Mouse (Mus musculus) testis, adult 2 months (tissue): ENCODE data around the gene Zfp697. TPM values are rescaled to one million over a fixed set of nuclear protein-coding genes. Genes with fewer than 3 reads are reported as not detected.
A peak's percentile ranks its signal among the peaks of the same experiment; 100 is the strongest.
"Not testable (repeated sequence)": the region's sequence is repeated elsewhere in the genome, so short reads cannot be mapped to it uniquely, and the experiment has no call there.

Source experiments
- H3K27ac ChIP-seq: fragments of 200-500 bp; 2 replicates; pipeline ENCODE4 v1.5.1; 2012; ENCODE audit warnings: low read depth, low read length; ENCODE audit not compliant: control insufficient read depth, insufficient read depth
- H3K27me3 ChIP-seq: fragments of 200-500 bp; 2 replicates; pipeline ENCODE4 v1.6.1; 2012; ENCODE audit warnings: mild to moderate bottlenecking, low read length, moderate library complexity; ENCODE audit not compliant: control insufficient read depth, insufficient read depth
- H3K36me3 ChIP-seq: fragments of 200-500 bp; 2 replicates; pipeline ENCODE4 v1.6.1; 2012; ENCODE audit warnings: mild to moderate bottlenecking, low read length; ENCODE audit not compliant: control insufficient read depth, insufficient read depth
- H3K4me1 ChIP-seq: fragments of 200-500 bp; 2 replicates; pipeline ENCODE4 v1.6.1; 2012; ENCODE audit warnings: low read length; ENCODE audit not compliant: control insufficient read depth, insufficient read depth
- H3K4me3 ChIP-seq: fragments of 200-500 bp; 2 replicates; pipeline ENCODE4 v1.5.1; 2012; ENCODE audit warnings: low read depth, mild to moderate bottlenecking, low read length, moderate library complexity, mixed read lengths; ENCODE audit not compliant: control insufficient read depth
- CTCF ChIP-seq: fragments of 200-500 bp; IDR thresholded peaks from 2 replicates; pipeline ENCODE4 v1.5.1; 2012; ENCODE audit warnings: low read depth, mild to moderate bottlenecking, inconsistent platforms, low read length, moderate library complexity; ENCODE audit not compliant: control insufficient read depth, insufficient read depth, insufficient replicate concordance
- POLR2A ChIP-seq: fragments of 200-500 bp; IDR thresholded peaks from 2 replicates; pipeline ENCODE4 v1.6.1; 2012; ENCODE audit warnings: low read depth, mild to moderate bottlenecking, inconsistent platforms, low read length, moderate library complexity; ENCODE audit not compliant: control insufficient read depth
- polyA plus RNA-seq: library from polyadenylated mRNA; depleted of rRNA; stranded (reverse); fragments of >200 nt; gene quantifications from 2 replicates; pipeline ENCODE4 v1.2.3, GENCODE M21; 2012

The Zfp697 gene
- polyA plus RNA-seq, 1 experiment = 1.1 TPM

DNA sequence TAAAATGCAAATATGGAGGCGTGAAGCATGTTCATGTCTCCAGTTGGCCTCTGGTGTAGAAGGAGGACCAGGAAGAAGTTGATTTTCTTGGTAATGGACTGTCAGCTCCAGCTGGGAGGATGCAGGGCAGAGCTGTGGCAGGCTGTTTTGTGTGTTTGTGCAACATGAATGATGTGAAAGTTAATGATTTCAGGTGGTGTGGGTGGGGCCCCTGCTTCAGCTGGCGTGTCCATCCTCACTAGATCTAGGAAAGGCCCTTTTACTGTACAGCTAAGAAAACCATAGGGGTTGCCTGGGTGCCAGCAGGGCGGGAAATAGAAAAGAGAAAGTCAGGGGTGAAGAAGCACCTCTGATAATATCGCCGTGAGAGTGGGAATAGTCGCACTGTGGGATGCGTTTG is 5.5 kb downstream of the Zfp697 start:
- H3K27ac ChIP-seq = no peak overlapping the region
- no peaks in the 10 kb centered on the region for H3K27me3 ChIP-seq
- TF ChIP-seq POLR2A = no peak
- TF ChIP-seq CTCF = no peak
- no peak overlapping the region for H3K4me3 ChIP-seq
- H3K4me1 ChIP-seq = peaks cover 7% of the 10 kb centered on the region
- no peaks in the 10 kb centered on the region for H3K36me3 ChIP-seq

DNA sequence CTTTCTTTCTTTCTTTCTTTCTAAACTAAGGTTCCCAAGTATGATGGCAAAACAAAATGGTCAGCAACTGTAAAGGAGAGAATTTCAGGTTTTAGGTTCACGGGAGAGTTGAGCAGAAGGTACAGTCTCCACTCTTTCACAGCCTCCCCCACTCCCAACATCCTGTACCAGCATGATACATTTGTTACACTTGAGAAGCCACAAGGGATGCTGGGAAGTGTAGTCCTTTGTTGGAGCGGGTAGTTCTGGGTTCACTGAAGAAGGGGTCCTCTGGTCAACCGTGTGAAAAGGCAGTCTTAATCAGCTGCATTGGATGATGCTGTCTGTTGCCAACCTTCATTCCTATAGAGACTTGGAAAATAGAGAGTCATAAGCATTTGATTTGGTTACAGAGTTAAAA is 7.0 kb downstream of the Zfp697 start:
- Histone ChIP-seq H3K36me3 (no peaks in the 10 kb centered on the region), H3K27ac (no peak overlapping the region), H3K4me1 (peaks cover 3% of the 10 kb centered on the region; the same call in 1 of the 2 replicates), H3K4me3 (no peak overlapping the region), H3K27me3 (no peaks in the 10 kb centered on the region)
- TF ChIP-seq POLR2A = no peak
- TF ChIP-seq CTCF = no peak

DNA sequence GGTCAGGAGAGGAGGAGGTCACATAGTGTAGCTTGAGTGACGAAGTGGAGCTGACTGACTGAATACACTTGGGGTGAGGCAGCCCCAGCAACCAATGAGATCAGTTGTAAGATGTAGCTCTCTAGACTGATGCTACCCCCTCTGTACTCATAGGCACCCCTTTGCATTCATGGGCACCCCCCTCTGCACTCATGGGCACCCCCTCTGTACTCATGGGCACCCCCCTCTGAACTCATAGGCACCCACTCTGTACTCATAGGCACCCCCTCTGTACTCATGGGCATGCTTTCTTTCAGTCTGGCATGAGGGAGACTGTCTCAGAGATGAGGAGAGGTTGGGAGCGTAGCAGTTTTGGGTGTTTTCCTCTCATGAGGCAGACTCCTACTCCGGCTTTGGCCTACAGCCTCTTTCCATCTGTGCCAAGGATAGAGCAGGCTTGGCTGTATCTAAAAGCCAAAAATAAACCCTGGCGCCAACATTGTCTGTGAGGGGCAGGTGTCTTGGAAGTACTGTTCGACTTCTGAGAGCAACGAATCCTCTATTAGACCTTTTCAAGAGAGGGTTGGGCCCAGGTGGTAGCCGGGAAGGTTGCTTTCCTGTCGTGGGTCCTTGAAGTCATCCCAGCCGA is 22.1 kb downstream of the Zfp697 start:
- not testable (repeated sequence) for H3K36me3 ChIP-seq, H3K27me3 ChIP-seq, H3K27ac ChIP-seq, H3K4me3 ChIP-seq, H3K4me1 ChIP-seq

DNA sequence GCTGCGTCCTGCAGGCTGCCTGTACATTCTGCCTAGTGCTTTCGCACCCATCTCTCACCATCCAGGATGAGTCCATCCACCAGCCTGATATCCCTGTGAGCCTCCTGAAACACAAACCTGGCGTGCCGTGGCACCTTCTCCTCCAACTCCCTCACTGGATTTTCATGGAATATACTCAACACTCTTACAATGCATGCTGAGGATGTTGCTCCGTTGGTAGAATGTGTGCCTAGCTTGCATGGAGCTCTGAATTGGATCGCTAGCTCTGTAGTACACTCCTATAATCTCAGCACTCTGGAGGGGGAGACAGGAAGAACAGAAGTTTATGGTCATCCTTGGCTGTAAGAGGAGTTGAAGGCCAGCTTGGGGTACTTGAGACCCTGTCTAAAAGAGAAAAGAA is 23.6 kb downstream of the Zfp697 start:
- not testable (repeated sequence) for H3K4me3 ChIP-seq, H3K27ac ChIP-seq, H3K36me3 ChIP-seq, H3K27me3 ChIP-seq, H3K4me1 ChIP-seq

DNA sequence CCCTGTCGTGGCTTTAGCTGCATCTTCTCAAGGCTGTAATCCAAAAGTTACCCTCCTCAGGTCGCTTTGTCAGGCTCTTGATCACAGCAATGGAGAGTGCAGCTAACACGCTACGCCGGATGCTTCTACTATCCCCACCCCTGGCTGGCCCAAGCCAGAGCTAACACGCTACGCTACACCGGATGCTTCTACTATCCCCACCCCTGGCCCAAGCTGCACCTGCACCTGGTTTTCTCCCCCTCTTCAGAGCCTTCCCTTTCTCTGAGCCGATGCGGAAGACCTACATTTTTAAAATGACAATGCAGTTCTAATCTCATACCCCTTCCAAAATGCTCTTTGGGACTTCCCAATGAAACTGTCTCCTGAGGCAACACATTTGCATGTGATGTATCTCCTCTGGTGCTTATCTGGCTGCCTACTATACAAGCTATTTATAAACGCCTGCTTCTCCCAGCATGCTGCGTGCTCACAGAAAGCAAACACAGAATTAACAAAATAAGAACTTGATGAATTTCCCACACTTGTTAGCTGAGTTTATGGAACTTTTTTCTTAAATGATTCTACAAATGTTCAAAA is 24.4 kb downstream of the Zfp697 start:
- H3K4me3 ChIP-seq, H3K27ac ChIP-seq, H3K4me1 ChIP-seq, H3K36me3 ChIP-seq, H3K27me3 ChIP-seq: not testable (repeated sequence)

DNA sequence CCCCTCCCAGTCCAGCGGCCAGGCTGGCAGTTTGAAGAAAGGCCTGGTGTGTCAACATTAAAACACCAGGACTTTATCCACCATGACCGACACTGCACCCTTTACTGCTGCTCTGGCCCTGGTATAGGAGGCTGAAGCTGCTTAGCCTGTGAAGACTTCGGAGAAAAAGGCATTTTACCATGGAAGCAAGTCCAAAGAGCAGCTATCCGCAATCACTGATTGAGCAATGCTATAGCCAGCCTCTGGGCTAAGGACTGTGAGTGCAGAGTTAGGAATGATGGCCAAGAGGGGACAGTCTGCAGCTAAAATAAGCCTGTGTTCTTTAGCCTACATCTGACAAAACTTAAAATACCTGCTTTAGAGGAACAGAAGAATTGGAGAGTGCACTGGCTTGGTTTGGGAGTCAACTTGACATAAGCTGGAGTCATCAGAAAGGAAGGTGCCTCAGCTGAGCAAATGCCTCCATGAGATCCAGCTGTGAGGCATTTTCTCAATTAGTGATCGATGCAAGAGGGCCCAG is 25.1 kb downstream of the Zfp697 start:
- H3K36me3 ChIP-seq, H3K4me3 ChIP-seq, H3K27me3 ChIP-seq, H3K4me1 ChIP-seq, H3K27ac ChIP-seq: not testable (repeated sequence)

DNA sequence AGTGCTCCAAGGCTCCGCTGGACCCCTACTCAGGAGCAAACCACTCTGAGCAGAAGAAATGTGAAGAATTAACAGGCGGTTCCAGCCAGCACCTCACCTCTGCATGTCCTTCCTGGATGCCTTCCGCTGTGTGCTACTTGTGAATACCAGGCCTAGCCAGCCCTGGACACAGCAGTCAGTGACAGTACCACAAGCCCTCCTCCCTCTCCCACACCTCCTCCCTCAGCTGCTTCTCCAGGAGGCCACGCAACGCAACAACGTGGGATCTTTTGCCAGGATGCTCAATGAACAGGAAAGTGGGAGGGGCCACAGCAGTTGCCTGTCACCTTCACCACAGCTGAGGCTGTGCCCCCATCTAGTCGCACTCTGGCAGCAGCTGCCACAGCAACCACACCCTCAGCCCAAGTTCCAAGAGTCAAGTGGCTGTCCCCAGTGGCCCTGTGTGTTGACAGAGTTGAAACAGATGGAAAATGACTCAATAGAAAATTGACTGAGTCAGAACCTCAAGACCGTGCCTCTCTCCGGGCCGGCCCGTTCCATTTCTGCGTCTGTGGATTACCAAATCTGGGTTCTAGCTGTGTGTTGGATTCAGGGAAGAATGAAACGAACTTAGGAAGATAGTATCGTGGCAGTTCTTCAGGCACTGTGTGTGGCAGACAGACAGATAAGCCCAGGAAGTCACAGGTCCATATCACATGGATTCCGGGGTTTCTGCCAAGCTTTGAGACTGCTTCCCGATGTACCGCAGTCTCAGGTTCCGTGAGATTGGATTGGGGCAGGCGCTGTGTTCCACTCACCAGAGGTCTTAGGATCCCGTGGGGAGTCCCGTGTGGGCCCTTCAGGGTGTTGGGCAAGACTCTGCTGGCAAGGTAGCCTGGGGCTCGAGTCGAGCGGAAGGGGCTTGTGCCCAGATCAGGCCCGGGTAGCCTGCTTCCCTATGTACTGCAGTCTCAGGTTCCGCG is 28.6 kb downstream of the Zfp697 start:
- H3K4me1 ChIP-seq, H3K27me3 ChIP-seq, H3K27ac ChIP-seq, H3K36me3 ChIP-seq: not testable (repeated sequence)
- peak overlapping the region; percentile 10; the same call in 1 of the 2 replicates for H3K4me3 ChIP-seq

DNA sequence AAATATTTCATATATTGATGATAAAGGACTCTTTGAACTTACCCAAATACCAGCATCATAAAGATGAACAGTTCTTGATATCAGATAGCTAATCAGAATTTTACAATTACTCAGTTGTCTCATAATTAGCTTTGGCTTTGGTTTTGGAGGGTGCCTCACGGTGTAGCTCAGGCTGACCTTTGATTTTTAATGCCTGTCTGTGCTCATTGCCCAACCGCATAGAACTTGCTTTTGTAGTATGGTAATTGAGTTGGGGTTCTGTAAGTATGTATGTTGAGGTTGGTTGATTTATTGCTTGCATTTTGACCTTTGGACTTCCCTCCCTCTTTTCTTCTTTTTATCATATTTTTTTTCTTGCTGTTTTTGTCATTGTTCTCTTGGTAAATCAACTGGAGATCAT is 31.5 kb downstream of the Zfp697 start:
- Histone ChIP-seq H3K27ac (no peak overlapping the region), H3K4me1 (no peaks in the 10 kb centered on the region), H3K27me3 (no peaks in the 10 kb centered on the region), H3K36me3 (no peaks in the 10 kb centered on the region), H3K4me3 (no peak overlapping the region)
- TF ChIP-seq CTCF (no peak), POLR2A (no peak)
